Mouse (Mus musculus): ENCODE measurements around the gene Kif5a.
A peak's percentile ranks its signal among the peaks of the same experiment; 100 is the strongest.

DNA sequence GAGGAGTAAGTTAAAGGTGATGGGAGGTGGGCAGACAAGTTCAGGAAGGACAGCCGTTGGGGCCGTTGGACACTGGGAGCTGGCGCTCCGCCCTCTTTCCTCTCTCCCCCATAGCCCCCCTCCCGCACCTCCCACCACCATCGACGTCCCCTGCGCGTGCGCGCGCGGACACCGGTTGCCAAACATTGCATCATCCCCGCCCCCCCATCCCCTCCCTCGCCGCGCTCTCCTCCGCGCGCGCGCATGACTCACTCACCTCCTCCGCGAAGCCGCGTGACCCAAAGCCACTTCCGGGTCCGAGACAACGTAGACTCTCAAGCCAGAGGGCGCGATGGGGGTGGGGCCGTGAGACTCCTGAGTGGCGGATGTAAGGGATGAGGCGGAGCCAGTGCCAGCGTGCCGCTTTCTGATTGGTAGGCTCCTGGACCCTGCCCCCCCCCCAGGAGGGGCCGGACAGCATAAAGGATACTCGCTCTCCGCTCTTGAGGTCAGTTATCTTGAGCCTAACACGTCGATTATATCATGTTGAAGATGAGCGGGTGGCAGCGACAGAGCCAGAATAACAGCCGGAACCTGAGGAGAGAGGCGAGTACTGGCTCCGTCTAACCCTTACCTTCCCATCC lies 27.3 kb upstream of the Kif5a start:
- TF ChIP-seq POLR2A (IDR thresholded peaks at IDR 0.05; ENCODE audit: low read depth, low read length) (peak; percentile 100), CTCF (IDR thresholded peaks at IDR 0.05; ENCODE audit: borderline replicate concordance, insufficient read depth, low read length) (no peak)
